Mouse (Mus musculus) frontal cortex, postnatal 10 days (tissue): Measurements from ENCODE around the gene Ptf1a.

Experiments
- DNase-seq, 2 experiments: peaks; one replicate each; pipeline ENCODE4 v3.0.0; 2022; ENCODE audit warnings: low spot score in 2 of 2, mixed read lengths in 1 of 2

Ptf1a gene

DNA sequence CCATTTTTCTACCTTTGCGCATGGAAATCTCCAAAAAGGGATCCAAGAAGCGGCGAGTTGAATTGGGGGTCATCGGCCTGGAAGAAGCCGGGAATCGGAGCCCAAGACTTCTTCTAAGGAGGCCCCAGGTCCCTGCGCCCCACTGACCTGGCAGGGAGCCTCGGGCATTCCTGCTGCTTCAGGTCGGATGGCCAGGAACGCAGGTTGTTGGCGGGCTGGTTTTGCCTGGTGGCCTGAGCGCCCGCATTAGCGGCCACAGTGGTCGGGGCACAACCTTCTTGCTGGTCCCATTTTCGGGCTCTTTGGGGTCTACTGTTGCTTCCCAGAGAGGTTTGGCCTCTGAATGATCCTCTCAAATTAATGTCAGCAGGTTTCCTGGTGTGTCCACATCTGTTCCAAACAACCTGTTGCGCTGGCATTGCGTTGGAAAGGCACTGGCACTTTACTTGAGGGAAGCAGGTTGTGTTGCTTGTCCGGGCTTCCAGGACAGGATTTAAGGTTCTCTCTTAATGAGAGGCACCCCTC lies 7.1 kb downstream of the Ptf1a start:
- DNase-seq, result no peak

DNA sequence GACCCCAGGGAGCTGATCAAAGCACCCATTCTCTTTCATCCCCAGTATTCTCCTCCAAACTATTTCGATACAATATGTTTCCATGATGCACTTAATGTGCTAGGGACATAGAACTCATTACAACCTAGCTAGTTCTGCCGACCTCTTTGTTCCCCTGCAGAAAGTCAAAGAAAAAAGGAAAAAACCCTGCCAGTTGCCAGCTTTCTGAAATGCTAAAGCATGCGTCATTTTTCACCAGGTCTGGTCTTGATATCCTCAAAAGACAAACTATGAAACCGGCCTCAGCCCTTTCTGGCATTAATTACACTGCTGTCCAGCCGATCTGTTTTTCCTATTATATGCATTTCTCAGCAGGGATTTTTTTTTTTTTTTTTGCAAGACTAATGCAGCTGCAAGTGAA lies 9.8 kb downstream of the Ptf1a start:
- no peak for DNase-seq

DNA sequence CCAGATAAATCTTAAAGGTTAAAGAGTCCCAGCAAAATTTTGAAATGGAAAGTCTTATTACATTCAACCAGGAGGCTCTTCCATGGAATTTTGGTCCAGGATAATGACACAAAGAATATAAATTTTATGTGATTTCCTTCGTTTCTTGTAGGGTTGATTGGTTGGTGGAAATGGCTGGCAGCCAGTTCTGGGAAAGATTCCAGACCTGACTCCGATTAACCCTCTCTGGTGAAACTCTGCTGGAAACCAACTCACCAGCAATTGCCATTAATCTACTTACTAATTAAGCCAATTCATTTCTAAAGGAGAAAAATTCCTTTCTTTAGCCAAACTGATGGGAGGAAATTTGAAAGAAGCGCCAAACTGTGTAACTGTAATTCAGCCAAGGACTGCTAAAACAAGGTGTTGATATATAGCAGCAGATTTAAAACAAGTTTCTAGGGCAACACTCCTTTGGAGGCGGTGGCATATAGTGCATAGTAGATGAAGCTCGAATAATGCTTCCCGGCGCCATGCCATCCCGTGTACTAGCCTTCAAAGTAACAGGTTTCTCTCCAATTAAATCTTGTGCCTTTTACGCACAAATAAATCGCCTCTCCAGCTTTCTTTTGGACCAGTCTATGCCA lies 10.5 kb downstream of the Ptf1a start:
- DNase-seq, result no peak

DNA sequence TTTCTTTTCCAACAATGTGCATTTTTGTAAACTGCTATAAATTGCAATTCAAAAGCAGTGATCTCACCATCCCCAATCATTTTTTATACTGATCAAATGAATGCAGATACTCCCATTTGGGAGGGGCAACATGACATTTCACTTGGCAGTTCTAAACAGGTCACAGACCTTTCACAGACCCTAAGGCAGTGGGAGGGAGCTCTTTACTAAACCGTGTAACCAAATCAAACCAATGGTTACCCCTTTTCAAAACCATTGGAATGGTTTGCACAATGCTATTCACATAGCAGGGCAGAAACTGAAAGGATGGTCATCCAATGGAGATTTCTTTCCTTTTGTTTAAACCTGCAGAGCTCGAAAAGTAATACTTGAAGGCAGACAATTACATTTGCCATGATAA lies 13.3 kb downstream of the Ptf1a start:
- DNase-seq, result no peak

DNA sequence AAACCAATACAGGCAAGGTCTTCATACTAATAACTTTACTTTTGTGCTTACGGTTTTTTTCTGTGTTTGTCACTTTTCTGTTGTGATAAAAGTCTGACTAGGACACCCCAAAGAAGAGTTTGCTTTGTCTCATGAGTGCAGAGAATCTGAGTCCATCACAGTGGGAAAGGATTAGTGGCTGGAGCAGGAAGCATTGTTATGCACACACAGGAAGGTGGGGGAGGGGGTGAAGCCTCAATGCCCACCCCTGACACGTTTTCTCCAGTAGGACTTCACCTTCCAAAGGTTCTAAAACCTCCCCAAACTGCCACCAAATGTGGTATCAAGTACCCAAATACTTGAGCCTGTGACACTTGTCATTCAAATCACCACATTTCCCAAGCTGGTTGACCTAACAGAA lies 16.5 kb downstream of the Ptf1a start:
- DNase-seq, result no peak

DNA sequence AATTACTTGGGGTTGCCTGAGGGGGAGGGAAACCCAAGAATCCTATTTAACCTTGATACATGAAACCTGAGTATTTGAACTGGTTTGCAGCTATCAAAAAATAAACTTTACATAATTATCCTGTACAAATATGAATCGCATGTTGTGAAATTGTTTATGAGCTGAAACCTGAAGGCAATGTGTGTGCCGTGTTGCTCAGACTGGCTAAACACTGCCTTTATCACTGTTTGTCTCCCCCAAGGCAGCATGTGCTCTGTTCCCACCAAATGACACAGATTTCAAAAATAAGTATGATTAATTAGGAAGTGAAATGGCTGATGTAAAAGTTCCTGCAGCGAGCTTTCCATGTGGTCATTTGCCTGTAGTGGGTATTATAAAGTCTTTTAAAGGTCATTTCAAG lies 44.8 kb downstream of the Ptf1a start:
- no peak for DNase-seq
